Mouse (Mus musculus) CD8-positive naive resting alpha-beta T cell, adult 57 days (primary cell): ENCODE measurements around the gene Zcchc24. TPM values are rescaled to one million over a fixed set of nuclear protein-coding genes. Genes with fewer than 3 reads are reported as not detected.

Experiments
- total RNA-seq: library from RNA; stranded (reverse); gene quantifications from one replicate; pipeline ENCODE4 v1.2.4, GENCODE M21; 2023

The Zcchc24 gene
- 2.5 TPM for total RNA-seq

GRCm38 (mm10) chr14:25768915-25769625 lies at the start of gene Zcchc24:
Zcchc24 (minus strand) TSS chr14:25769039.

GRCm38 (mm10) chr14:25693888-25694568 lies 74.8 kb downstream of the Zcchc24 start, which contains the start of gene Ppif:
Ppif (plus strand) TSS chr14:25694154.

Other genes starting within 250 kb of the Zcchc24 start
- 28.2 TPM for gene Ppif, start 74.9 kb downstream of the Zcchc24 start, total RNA-seq
- gene Anxa11, start 73.1 kb upstream of the Zcchc24 start, total RNA-seq = 89.6 TPM
- gene Plac9a, start 134.1 kb upstream of the Zcchc24 start, total RNA-seq = not detected
- 5.9 TPM for gene Tmem254a, start 158.6 kb upstream of the Zcchc24 start, total RNA-seq
- not detected for gene Cphx1, start 169.3 kb upstream of the Zcchc24 start, total RNA-seq
- gene Duxbl1, start 209.5 kb upstream of the Zcchc24 start, total RNA-seq = not detected